Mouse (Mus musculus): ENCODE data around the gene Serpine1. TPM values are rescaled to one million over a fixed set of nuclear protein-coding genes. Genes with fewer than 3 reads are reported as not detected.

Gene Serpine1
- polyA plus RNA-seq, 1 experiment from 2014 or later = 0.15 TPM

DNA sequence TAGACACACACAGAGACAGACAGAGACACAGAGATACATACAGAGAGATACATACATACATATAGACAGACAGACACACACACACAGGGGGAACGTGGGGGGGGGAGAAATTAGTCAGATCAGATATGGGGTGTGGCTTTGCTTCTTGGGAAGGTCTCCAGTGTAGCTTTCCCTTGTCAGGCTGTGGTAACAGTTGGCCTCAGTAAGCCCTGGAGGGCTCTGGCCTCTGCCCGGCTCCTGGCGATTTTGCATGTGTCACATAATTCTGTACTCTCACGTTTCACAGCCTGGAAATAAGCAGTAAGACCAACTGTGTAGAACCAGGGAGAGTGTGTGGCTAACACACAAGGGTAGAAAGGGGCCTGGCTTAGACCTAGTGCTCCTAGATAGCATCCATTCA, 28.6 kb upstream of the Serpine1 start:
- H3K9ac ChIP-seq (replicated peaks; ENCODE audit: low read depth, low read length) = no peak overlapping the region
- no peaks in the 10 kb centered on the region for H3K27me3 ChIP-seq (replicated peaks; ENCODE audit: control insufficient read depth, insufficient read depth, low read length)
- ATAC-seq = no peak
- no peaks in the 10 kb centered on the region for H3K9me3 ChIP-seq (ENCODE audit: control insufficient read depth, low read length)
- H3K36me3 ChIP-seq (ENCODE audit: control insufficient read depth, insufficient read depth) = no peaks in the 10 kb centered on the region
- peaks cover 2% of the 10 kb centered on the region; the same call in 1 of the 2 replicates for H3K4me1 ChIP-seq (replicated peaks; ENCODE audit: control insufficient read depth, insufficient read depth, low read length)
- H3K4me2 ChIP-seq (ENCODE audit: low read length) = no peak overlapping the region
- H3K27ac ChIP-seq (ENCODE audit: low read length) = no peak overlapping the region
- no peak overlapping the region for H3K4me3 ChIP-seq (replicated peaks; ENCODE audit: low read length)
- WGBS = 71% methylated on average over 4 of the region's 4 CpGs

DNA sequence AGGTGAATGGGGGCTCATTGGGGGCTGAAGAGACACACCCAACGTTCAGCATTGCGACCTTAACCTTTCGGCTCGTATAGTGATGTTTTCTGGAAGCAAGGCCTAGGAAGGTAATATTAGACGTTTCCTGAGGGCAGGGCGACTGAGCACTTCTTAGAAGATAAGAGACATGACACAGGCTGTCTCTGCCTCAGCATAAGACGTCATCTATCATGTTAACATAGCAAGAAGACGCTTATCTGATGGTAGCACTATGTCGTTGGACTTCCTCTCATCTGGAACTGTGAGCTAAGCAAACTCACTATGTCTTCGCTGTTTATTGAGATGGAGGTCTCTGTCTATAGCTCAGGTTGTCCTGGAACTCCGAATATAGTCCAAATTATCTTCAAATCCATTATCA, 26.4 kb upstream of the Serpine1 start:
- Histone ChIP-seq H3K4me2 (ENCODE audit: low read length) (no peak overlapping the region), H3K36me3 (ENCODE audit: control insufficient read depth, insufficient read depth) (no peaks in the 10 kb centered on the region), H3K4me1 (replicated peaks; ENCODE audit: control insufficient read depth, insufficient read depth, low read length) (peaks cover 2% of the 10 kb centered on the region; the same call in 1 of the 2 replicates), H3K9me3 (ENCODE audit: control insufficient read depth, low read length) (no peaks in the 10 kb centered on the region), H3K9ac (replicated peaks; ENCODE audit: low read depth, low read length) (no peak overlapping the region), H3K27ac (ENCODE audit: low read length) (no peak overlapping the region), H3K27me3 (replicated peaks; ENCODE audit: control insufficient read depth, insufficient read depth, low read length) (no peaks in the 10 kb centered on the region), H3K4me3 (replicated peaks; ENCODE audit: low read length) (no peak overlapping the region)
- ATAC-seq = no peak
- WGBS = 82% methylated on average over 11 of the region's 11 CpGs

DNA sequence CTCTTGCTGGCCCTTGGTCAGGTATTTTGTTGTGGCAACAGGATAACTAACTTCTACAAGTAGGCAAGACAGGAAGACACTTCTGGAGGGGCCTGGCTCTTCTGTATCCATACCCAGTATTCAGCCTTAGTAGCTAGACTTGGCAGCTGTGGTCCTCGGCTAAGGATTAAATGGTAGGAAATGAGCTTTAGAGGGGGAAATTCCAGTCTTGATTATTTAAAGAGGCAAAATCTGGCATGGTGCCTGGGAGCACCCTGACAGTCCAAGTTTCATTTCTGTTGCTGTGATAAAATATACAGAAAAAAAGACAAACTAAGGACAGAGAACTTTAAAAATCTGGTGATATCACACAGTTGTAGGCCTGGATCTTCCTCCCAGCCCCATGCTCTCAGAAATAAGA, 24.0 kb upstream of the Serpine1 start:
- Histone ChIP-seq H3K27ac (ENCODE audit: low read length) (no peak overlapping the region), H3K4me2 (ENCODE audit: low read length) (no peak overlapping the region), H3K9me3 (ENCODE audit: control insufficient read depth, low read length) (no peaks in the 10 kb centered on the region), H3K27me3 (replicated peaks; ENCODE audit: control insufficient read depth, insufficient read depth, low read length) (no peaks in the 10 kb centered on the region), H3K36me3 (ENCODE audit: control insufficient read depth, insufficient read depth) (no peaks in the 10 kb centered on the region), H3K4me3 (replicated peaks; ENCODE audit: low read length) (no peak overlapping the region), H3K9ac (replicated peaks; ENCODE audit: low read depth, low read length) (no peak overlapping the region), H3K4me1 (replicated peaks; ENCODE audit: control insufficient read depth, insufficient read depth, low read length) (peaks cover 2% of the 10 kb centered on the region; the same call in 1 of the 2 replicates)
- WGBS = 50% methylated on average over 1 of the region's 1 CpGs
- no peak for ATAC-seq

DNA sequence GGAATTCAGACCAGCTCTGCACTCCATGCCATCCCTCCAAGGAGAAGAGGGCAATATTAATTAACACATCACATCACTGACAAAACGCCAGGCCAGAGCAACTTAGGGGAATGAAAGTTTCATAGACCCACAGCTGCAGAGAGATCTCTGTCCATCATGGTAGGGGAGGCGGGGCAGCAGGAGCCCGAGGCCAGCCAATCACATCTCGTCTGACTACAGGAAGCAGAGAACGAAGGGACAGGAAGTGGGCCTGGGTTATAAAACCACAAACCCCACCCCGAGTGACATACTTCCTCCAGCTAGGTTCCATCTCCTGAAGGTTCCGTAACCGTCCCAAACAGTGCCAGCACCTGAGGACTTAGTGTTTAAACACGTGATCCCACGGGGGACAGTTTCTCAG, 23.1 kb upstream of the Serpine1 start:
- 89% methylated on average over 10 of the region's 10 CpGs for WGBS
- ATAC-seq = no peak
- Histone ChIP-seq H3K4me2 (ENCODE audit: low read length) (no peak overlapping the region), H3K4me1 (replicated peaks; ENCODE audit: control insufficient read depth, insufficient read depth, low read length) (peaks cover 2% of the 10 kb centered on the region; the same call in 1 of the 2 replicates), H3K36me3 (ENCODE audit: control insufficient read depth, insufficient read depth) (no peaks in the 10 kb centered on the region), H3K9me3 (ENCODE audit: control insufficient read depth, low read length) (no peaks in the 10 kb centered on the region), H3K27me3 (replicated peaks; ENCODE audit: control insufficient read depth, insufficient read depth, low read length) (no peaks in the 10 kb centered on the region), H3K9ac (replicated peaks; ENCODE audit: low read depth, low read length) (no peak overlapping the region), H3K27ac (ENCODE audit: low read length) (no peak overlapping the region), H3K4me3 (replicated peaks; ENCODE audit: low read length) (no peak overlapping the region)

DNA sequence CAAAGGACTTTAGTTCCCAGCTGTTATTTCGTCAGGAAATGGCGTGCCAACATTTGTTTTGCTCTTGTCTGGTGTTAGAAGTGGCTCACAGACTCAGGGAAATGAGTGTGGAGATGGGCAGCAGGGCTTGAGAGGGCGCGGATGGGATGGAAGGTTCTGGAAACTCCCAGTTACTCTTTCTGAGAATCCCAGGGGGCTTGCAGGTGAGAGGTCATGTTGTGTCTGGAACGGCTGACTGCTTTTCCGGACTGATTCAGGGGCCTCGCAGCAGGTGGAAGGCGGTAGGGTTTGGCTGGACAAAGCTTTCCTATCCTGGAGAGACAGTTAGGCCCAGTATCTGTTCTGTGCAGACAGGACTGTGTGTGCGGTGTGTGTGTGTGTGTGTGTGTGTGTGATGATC, 21.7 kb upstream of the Serpine1 start:
- whole genome bisulfite sequencing = 85% methylated on average over 9 of the region's 9 CpGs
- ATAC-seq = no peak
- Histone ChIP-seq H3K27ac (ENCODE audit: low read length) (no peak overlapping the region), H3K4me1 (replicated peaks; ENCODE audit: control insufficient read depth, insufficient read depth, low read length) (peaks cover 2% of the 10 kb centered on the region; the same call in 1 of the 2 replicates), H3K9me3 (ENCODE audit: control insufficient read depth, low read length) (no peaks in the 10 kb centered on the region), H3K9ac (replicated peaks; ENCODE audit: low read depth, low read length) (no peak overlapping the region), H3K27me3 (replicated peaks; ENCODE audit: control insufficient read depth, insufficient read depth, low read length) (no peaks in the 10 kb centered on the region), H3K36me3 (ENCODE audit: control insufficient read depth, insufficient read depth) (no peaks in the 10 kb centered on the region), H3K4me3 (replicated peaks; ENCODE audit: low read length) (no peak overlapping the region), H3K4me2 (ENCODE audit: low read length) (no peak overlapping the region)

DNA sequence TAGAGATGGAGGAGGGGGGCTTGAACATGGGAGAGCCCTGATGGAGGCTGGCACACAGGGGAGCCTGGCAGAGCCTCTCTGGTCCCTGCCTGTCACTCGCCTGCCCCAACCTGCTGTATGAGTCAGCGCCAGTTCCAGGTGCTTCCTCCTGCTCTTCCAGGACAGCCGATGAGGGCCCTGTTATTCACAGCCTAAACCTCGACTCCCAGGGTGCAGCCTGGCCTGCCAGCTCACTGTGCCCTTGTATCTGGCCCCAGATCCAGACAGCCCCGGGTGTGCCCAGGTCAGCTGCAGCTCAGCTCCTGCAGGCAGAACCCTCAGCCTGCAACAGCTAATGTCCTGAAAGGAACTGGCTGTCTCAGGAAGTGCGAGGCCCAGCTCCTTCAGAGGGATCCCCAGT, 19.5 kb upstream of the Serpine1 start:
- H3K4me3 ChIP-seq (replicated peaks; ENCODE audit: low read length) = no peak overlapping the region
- no peaks in the 10 kb centered on the region for H3K36me3 ChIP-seq (ENCODE audit: control insufficient read depth, insufficient read depth)
- no peak overlapping the region for H3K27ac ChIP-seq (ENCODE audit: low read length)
- H3K4me1 ChIP-seq (replicated peaks; ENCODE audit: control insufficient read depth, insufficient read depth, low read length) = peaks cover 2% of the 10 kb centered on the region; the same call in 1 of the 2 replicates
- WGBS = 66% methylated on average over 6 of the region's 6 CpGs
- H3K9ac ChIP-seq (replicated peaks; ENCODE audit: low read depth, low read length) = no peak overlapping the region
- no peaks in the 10 kb centered on the region for H3K27me3 ChIP-seq (replicated peaks; ENCODE audit: control insufficient read depth, insufficient read depth, low read length)
- H3K9me3 ChIP-seq (ENCODE audit: control insufficient read depth, low read length) = no peaks in the 10 kb centered on the region
- H3K4me2 ChIP-seq (ENCODE audit: low read length) = no peak overlapping the region
- ATAC-seq = no peak

DNA sequence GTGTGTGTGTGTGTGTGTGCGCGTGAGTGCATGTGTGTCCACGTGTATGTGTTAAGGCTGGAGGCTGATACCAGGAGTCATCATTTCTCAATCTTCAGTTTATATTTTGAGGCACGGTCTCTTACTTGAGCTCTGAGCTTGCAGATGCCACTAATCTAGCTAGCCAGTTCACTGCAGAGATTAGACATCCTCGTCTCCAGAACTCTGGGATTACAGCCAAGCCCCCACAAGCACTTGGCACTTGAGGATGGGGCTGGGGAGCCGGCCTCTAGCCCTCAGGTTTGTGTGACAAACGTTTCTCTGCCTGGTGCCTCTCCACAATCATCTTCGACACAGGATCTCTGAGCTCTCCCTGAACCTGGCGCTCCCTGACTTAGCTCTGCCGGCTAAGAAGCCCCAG, 18.8 kb upstream of the Serpine1 start:
- H3K9ac ChIP-seq (replicated peaks; ENCODE audit: low read depth, low read length) = no peak overlapping the region
- H3K27ac ChIP-seq (ENCODE audit: low read length) = no peak overlapping the region
- no peak for ATAC-seq
- no peaks in the 10 kb centered on the region for H3K9me3 ChIP-seq (ENCODE audit: control insufficient read depth, low read length)
- H3K4me1 ChIP-seq (replicated peaks; ENCODE audit: control insufficient read depth, insufficient read depth, low read length) = peaks cover 2% of the 10 kb centered on the region; the same call in 1 of the 2 replicates
- no peak overlapping the region for H3K4me3 ChIP-seq (replicated peaks; ENCODE audit: low read length)
- H3K4me2 ChIP-seq (ENCODE audit: low read length) = no peak overlapping the region
- no peaks in the 10 kb centered on the region for H3K27me3 ChIP-seq (replicated peaks; ENCODE audit: control insufficient read depth, insufficient read depth, low read length)
- no peaks in the 10 kb centered on the region for H3K36me3 ChIP-seq (ENCODE audit: control insufficient read depth, insufficient read depth)
- WGBS = 66% methylated on average over 10 of the region's 10 CpGs

DNA sequence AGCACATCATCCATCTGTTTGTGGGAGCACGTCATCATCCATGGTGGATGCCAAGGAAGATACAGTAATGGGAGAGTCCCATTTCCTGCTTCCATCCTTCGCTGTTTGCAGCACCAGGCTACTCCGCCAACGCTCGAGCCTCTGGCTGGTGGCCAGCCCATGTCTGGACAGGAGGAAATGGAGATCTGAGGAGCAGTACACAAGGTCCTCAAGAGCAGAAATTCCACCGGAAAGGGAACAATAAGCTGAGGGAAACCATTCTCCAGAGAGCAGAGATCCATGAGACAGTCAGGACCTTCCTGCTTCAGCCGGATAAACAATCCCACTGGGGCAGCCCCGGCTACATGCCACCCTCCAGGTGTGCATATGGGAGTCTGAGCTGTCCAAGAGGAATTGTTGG, 15.3 kb upstream of the Serpine1 start:
- Histone ChIP-seq H3K27ac (ENCODE audit: low read length) (no peak overlapping the region), H3K4me2 (ENCODE audit: low read length) (no peak overlapping the region), H3K9me3 (ENCODE audit: control insufficient read depth, low read length) (no peaks in the 10 kb centered on the region), H3K36me3 (ENCODE audit: control insufficient read depth, insufficient read depth) (no peaks in the 10 kb centered on the region), H3K27me3 (replicated peaks; ENCODE audit: control insufficient read depth, insufficient read depth, low read length) (no peaks in the 10 kb centered on the region), H3K4me1 (replicated peaks; ENCODE audit: control insufficient read depth, insufficient read depth, low read length) (no peaks in the 10 kb centered on the region), H3K9ac (replicated peaks; ENCODE audit: low read depth, low read length) (no peak overlapping the region), H3K4me3 (replicated peaks; ENCODE audit: low read length) (no peak overlapping the region)
- WGBS = 89% methylated on average over 8 of the region's 8 CpGs
- no peak for ATAC-seq

DNA sequence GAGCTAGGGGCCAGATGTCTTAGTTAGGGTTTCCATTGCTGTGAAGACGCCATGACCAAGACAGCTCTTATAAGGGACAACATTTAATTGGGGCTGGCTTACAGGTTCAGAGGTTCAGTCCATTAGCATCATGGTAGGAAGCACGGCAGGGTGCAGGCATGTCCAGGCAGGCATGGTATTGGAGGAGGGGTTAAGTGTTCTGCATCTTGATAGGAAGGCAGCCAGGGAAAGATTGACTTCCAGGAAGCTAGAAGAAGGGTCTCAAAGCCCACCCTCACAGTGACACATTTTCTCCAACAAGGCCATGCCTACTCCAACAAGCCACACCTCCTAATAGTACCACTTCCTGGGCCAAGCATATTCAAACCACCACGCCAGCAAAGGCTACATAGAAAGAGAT, 13.7 kb upstream of the Serpine1 start:
- Histone ChIP-seq H3K4me1 (replicated peaks; ENCODE audit: control insufficient read depth, insufficient read depth, low read length) (no peaks in the 10 kb centered on the region), H3K36me3 (ENCODE audit: control insufficient read depth, insufficient read depth) (no peaks in the 10 kb centered on the region), H3K27me3 (replicated peaks; ENCODE audit: control insufficient read depth, insufficient read depth, low read length) (no peaks in the 10 kb centered on the region), H3K9me3 (ENCODE audit: control insufficient read depth, low read length) (no peaks in the 10 kb centered on the region), H3K4me2 (ENCODE audit: low read length) (no peak overlapping the region), H3K27ac (ENCODE audit: low read length) (no peak overlapping the region), H3K9ac (replicated peaks; ENCODE audit: low read depth, low read length) (no peak overlapping the region), H3K4me3 (replicated peaks; ENCODE audit: low read length) (no peak overlapping the region)
- ATAC-seq = no peak
- WGBS = 82% methylated on average over 3 of the region's 3 CpGs

DNA sequence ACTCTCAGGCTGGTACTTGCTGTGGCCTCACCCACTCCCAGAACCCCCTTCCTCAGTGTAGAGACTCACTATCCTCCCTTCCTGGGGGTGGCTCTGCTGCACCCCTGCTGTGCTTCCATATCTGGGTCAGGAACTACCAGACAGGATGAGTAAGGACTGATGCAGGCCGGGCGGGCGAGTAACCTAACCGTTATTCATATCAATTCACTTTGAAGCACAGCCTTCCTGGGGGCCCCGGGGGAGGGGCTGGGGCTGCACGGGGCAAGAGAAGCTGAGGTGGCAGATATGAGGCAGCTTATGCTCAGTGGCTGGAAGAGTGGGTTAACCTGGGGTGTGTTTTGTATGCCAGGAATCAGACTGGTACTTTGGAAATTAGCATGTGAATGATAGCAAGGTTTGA, 13.0 kb upstream of the Serpine1 start:
- no peaks in the 10 kb centered on the region for H3K27me3 ChIP-seq (replicated peaks; ENCODE audit: control insufficient read depth, insufficient read depth, low read length)
- no peak overlapping the region for H3K9ac ChIP-seq (replicated peaks; ENCODE audit: low read depth, low read length)
- no peaks in the 10 kb centered on the region for H3K4me1 ChIP-seq (replicated peaks; ENCODE audit: control insufficient read depth, insufficient read depth, low read length)
- H3K9me3 ChIP-seq (ENCODE audit: control insufficient read depth, low read length) = no peaks in the 10 kb centered on the region
- H3K27ac ChIP-seq (ENCODE audit: low read length) = no peak overlapping the region
- no peak overlapping the region for H3K4me2 ChIP-seq (ENCODE audit: low read length)
- ATAC-seq = no peak
- WGBS = 87% methylated on average over 6 of the region's 6 CpGs
- H3K4me3 ChIP-seq (replicated peaks; ENCODE audit: low read length) = no peak overlapping the region
- H3K36me3 ChIP-seq (ENCODE audit: control insufficient read depth, insufficient read depth) = no peaks in the 10 kb centered on the region

All from forebrain, embryonic 16.5 days (tissue).